Mouse (Mus musculus) layer of hippocampus, adult 9-10 months (tissue): ENCODE data around the gene Psmc3ip.

Source experiments
- DNase-seq: peaks from one replicate; pipeline ENCODE4 v3.0.0; 2022; ENCODE audit warnings: low spot score

The Psmc3ip gene

GRCm38 (mm10) chr11:101051617-101052016 lies 43.6 kb downstream of the Psmc3ip start:
- DNase-seq, result no peak

- no peak for DNase-seq
Observed at GRCm38 (mm10) chr11:101051051-101051493, 44.2 kb downstream of the Psmc3ip start.

GRCm38 (mm10) chr11:101050359-101050758 lies 44.9 kb downstream of the Psmc3ip start:
- DNase-seq, result no peak

- DNase-seq, result no peak
Observed at GRCm38 (mm10) chr11:101047502-101047901, 47.7 kb downstream of the Psmc3ip start.

GRCm38 (mm10) chr11:101046440-101046839 lies 48.8 kb downstream of the Psmc3ip start:
- DNase-seq, result no peak

GRCm38 (mm10) chr11:101045826-101046225 lies 49.4 kb downstream of the Psmc3ip start:
- DNase-seq, result no peak
